Mouse (Mus musculus): Measurements from ENCODE around the gene Rchy1. TPM values are rescaled to one million over a fixed set of nuclear protein-coding genes. Genes with fewer than 3 reads are reported as not detected.

Gene Rchy1
- total and polyA plus RNA-seq, 2 experiments: 14.8 to 22.9 TPM

GRCm38 (mm10) chr5:91913231-91913630, 49.6 kb downstream of the Rchy1 start:
- H3K27ac ChIP-seq (replicated peaks; ENCODE audit: insufficient read depth, low read depth, low read length): no peak overlapping the region
- no peaks in the 10 kb centered on the region for H3K4me1 ChIP-seq (ENCODE audit: control insufficient read depth, insufficient read depth, low read length)
- no peak for DNase-seq (ENCODE audit: extremely low read depth, low read depth, low spot score)
- 82% methylated on average over 2 of the region's 2 CpGs for WGBS
- no peaks in the 10 kb centered on the region for H3K36me3 ChIP-seq (ENCODE audit: control insufficient read depth, insufficient read depth, low read length)
- H3K27me3 ChIP-seq (ENCODE audit: control insufficient read depth, insufficient read depth, low read length): no peaks in the 10 kb centered on the region
- H3K9ac ChIP-seq (ENCODE audit: low read depth, low read length): no peak overlapping the region
- H3K4me3 ChIP-seq (ENCODE audit: insufficient read depth, low read depth, low read length): no peak overlapping the region
- no peaks in the 10 kb centered on the region for H3K79me2 ChIP-seq (ENCODE audit: control insufficient read depth, insufficient read depth, low read length)
- TF ChIP-seq CTCF (IDR thresholded peaks at IDR 0.05; ENCODE audit: low read depth, low read length) (no peak), POLR2A (IDR thresholded peaks at IDR 0.05; ENCODE audit: extremely low read depth, insufficient read depth, low read length) (no peak)

GRCm38 (mm10) chr5:91911384-91912106, 51.3 kb downstream of the Rchy1 start:
- no peak overlapping the region for H3K4me3 ChIP-seq (ENCODE audit: insufficient read depth, low read depth, low read length)
- WGBS: 79% methylated on average over 13 of the region's 13 CpGs
- TF ChIP-seq CTCF (IDR thresholded peaks at IDR 0.05; ENCODE audit: low read depth, low read length): no peak
- no peak for TF ChIP-seq POLR2A (IDR thresholded peaks at IDR 0.05; ENCODE audit: extremely low read depth, insufficient read depth, low read length)

GRCm38 (mm10) chr5:91910616-91911015, 52.3 kb downstream of the Rchy1 start:
- Histone ChIP-seq H3K4me3 (ENCODE audit: insufficient read depth, low read depth, low read length) (no peak overlapping the region), H3K27me3 (ENCODE audit: control insufficient read depth, insufficient read depth, low read length) (no peaks in the 10 kb centered on the region), H3K79me2 (ENCODE audit: control insufficient read depth, insufficient read depth, low read length) (no peaks in the 10 kb centered on the region), H3K27ac (replicated peaks; ENCODE audit: insufficient read depth, low read depth, low read length) (no peak overlapping the region), H3K4me1 (ENCODE audit: control insufficient read depth, insufficient read depth, low read length) (no peaks in the 10 kb centered on the region), H3K9ac (ENCODE audit: low read depth, low read length) (no peak overlapping the region), H3K36me3 (ENCODE audit: control insufficient read depth, insufficient read depth, low read length) (no peaks in the 10 kb centered on the region)
- TF ChIP-seq CTCF (IDR thresholded peaks at IDR 0.05; ENCODE audit: low read depth, low read length) (no peak), POLR2A (IDR thresholded peaks at IDR 0.05; ENCODE audit: extremely low read depth, insufficient read depth, low read length) (no peak)
- WGBS: 87% methylated on average over 4 of the region's 4 CpGs
- no peak for DNase-seq (ENCODE audit: extremely low read depth, low read depth, low spot score)

More at GRCm38 (mm10) chr5:91911384-91912106, 51.3 kb downstream of the Rchy1 start:
- Histone ChIP-seq H3K9ac (ENCODE audit: low read depth, low read length) (no peak overlapping the region), H3K36me3 (ENCODE audit: control insufficient read depth, insufficient read depth, low read length) (no peaks in the 10 kb centered on the region), H3K79me2 (ENCODE audit: control insufficient read depth, insufficient read depth, low read length) (no peaks in the 10 kb centered on the region), H3K27ac (replicated peaks; ENCODE audit: insufficient read depth, low read depth, low read length) (no peak overlapping the region), H3K4me1 (ENCODE audit: control insufficient read depth, insufficient read depth, low read length) (no peaks in the 10 kb centered on the region), H3K27me3 (ENCODE audit: control insufficient read depth, insufficient read depth, low read length) (no peaks in the 10 kb centered on the region)
- DNase-seq (ENCODE audit: extremely low read depth, low read depth, low spot score): no peak

GRCm38 (mm10) chr5:91909010-91909620, 53.8 kb downstream of the Rchy1 start:
- no peaks in the 10 kb centered on the region for H3K27me3 ChIP-seq (ENCODE audit: control insufficient read depth, insufficient read depth, low read length)
- H3K79me2 ChIP-seq (ENCODE audit: control insufficient read depth, insufficient read depth, low read length): no peaks in the 10 kb centered on the region
- no peaks in the 10 kb centered on the region for H3K36me3 ChIP-seq (ENCODE audit: control insufficient read depth, insufficient read depth, low read length)
- H3K9ac ChIP-seq (ENCODE audit: low read depth, low read length): no peak overlapping the region
- 77% methylated on average over 10 of the region's 10 CpGs for WGBS
- TF ChIP-seq CTCF (IDR thresholded peaks at IDR 0.05; ENCODE audit: low read depth, low read length): no peak
- no peak for TF ChIP-seq POLR2A (IDR thresholded peaks at IDR 0.05; ENCODE audit: extremely low read depth, insufficient read depth, low read length)
- no peak overlapping the region for H3K4me3 ChIP-seq (ENCODE audit: insufficient read depth, low read depth, low read length)
- H3K4me1 ChIP-seq (ENCODE audit: control insufficient read depth, insufficient read depth, low read length): no peaks in the 10 kb centered on the region
- DNase-seq (ENCODE audit: extremely low read depth, low read depth, low spot score): no peak
- H3K27ac ChIP-seq (replicated peaks; ENCODE audit: insufficient read depth, low read depth, low read length): no peak overlapping the region

Other genes starting within 250 kb of the Rchy1 start
- not detected in 2 replicates for gene Odaph, start 24.4 kb upstream of the Rchy1 start, total RNA-seq (2014; rRNA removed)
- not detected in 2 replicates for gene Odaph, start 24.4 kb upstream of the Rchy1 start, polyA plus RNA-seq (2012; rRNA removed)
- gene Cdkl2, start 80.8 kb upstream of the Rchy1 start, total RNA-seq (2014; rRNA removed): 2.9 and 3.7 TPM in 2 replicates
- gene Cdkl2, start 80.8 kb upstream of the Rchy1 start, polyA plus RNA-seq (2012; rRNA removed): 0.66 and 0.69 TPM in 2 replicates
- 29.5 and 37.3 TPM in 2 replicates for gene G3bp2, start 120.7 kb upstream of the Rchy1 start, total RNA-seq (2014; rRNA removed)
- 11.3 and 12.1 TPM in 2 replicates for gene G3bp2, start 120.7 kb upstream of the Rchy1 start, polyA plus RNA-seq (2012; rRNA removed)
- gene Uso1, start 174.9 kb upstream of the Rchy1 start, total RNA-seq (2014; rRNA removed): 44.7 and 46.6 TPM in 2 replicates
- gene Uso1, start 174.9 kb upstream of the Rchy1 start, polyA plus RNA-seq (2012; rRNA removed): 20.4 and 22.2 TPM in 2 replicates